Mouse (Mus musculus) brain, embryonic 18.5 days (tissue): ENCODE results near the gene Crybg3.
A peak's percentile ranks its signal among the peaks of the same experiment; 100 is the strongest.

Experiments
- DNase-seq: peaks from one replicate; pipeline ENCODE4 v3.0.0-alpha.2; 2012; ENCODE audit warnings: low read depth, low spot score

The Crybg3 gene

GRCm38 (mm10) chr16:59583515-59583914, 17.3 kb downstream of the Crybg3 start:
- no peak for DNase-seq

- DNase-seq, result no peak
Observed at GRCm38 (mm10) chr16:59579237-59579636, 21.5 kb downstream of the Crybg3 start.

- DNase-seq, result no peak
Observed at GRCm38 (mm10) chr16:59573961-59574360, 26.8 kb downstream of the Crybg3 start.

- DNase-seq, result no peak
Observed at GRCm38 (mm10) chr16:59572685-59573084, 28.1 kb downstream of the Crybg3 start.

- DNase-seq, result no peak
Observed at GRCm38 (mm10) chr16:59570807-59571206, 30.0 kb downstream of the Crybg3 start.

- no peak for DNase-seq
Observed at GRCm38 (mm10) chr16:59569837-59570236, 30.9 kb downstream of the Crybg3 start.

- DNase-seq, result no peak
Observed at GRCm38 (mm10) chr16:59567721-59568381, 32.9 kb downstream of the Crybg3 start.

- no peak for DNase-seq
Observed at GRCm38 (mm10) chr16:59566437-59566836, 34.3 kb downstream of the Crybg3 start.

GRCm38 (mm10) chr16:59565631-59566030, 35.1 kb downstream of the Crybg3 start:
- no peak for DNase-seq

GRCm38 (mm10) chr16:59564025-59564424, 36.8 kb downstream of the Crybg3 start:
- no peak for DNase-seq

- DNase-seq, result no peak
Observed at GRCm38 (mm10) chr16:59559300-59560200, 41.2 kb downstream of the Crybg3 start.

GRCm38 (mm10) chr16:59558916-59559299, 41.9 kb downstream of the Crybg3 start:
- no peak for DNase-seq

GRCm38 (mm10) chr16:59553490-59554161, 47.2 kb downstream of the Crybg3 start:
- DNase-seq, result no peak

- DNase-seq, result no peak
Observed at GRCm38 (mm10) chr16:59551507-59551906, 49.3 kb downstream of the Crybg3 start.

- no peak for DNase-seq
Observed at GRCm38 (mm10) chr16:59549631-59550030, 51.1 kb downstream of the Crybg3 start.

GRCm38 (mm10) chr16:59548582-59548947, 52.2 kb downstream of the Crybg3 start:
- no peak for DNase-seq

GRCm38 (mm10) chr16:59547887-59548581, 52.7 kb downstream of the Crybg3 start:
- peak; percentile 47 for DNase-seq

- DNase-seq, result peak; percentile 34
Observed at GRCm38 (mm10) chr16:59547466-59547865, 53.3 kb downstream of the Crybg3 start.

GRCm38 (mm10) chr16:59545360-59545759, 55.4 kb downstream of the Crybg3 start:
- DNase-seq, result no peak

GRCm38 (mm10) chr16:59541382-59541781, 59.4 kb downstream of the Crybg3 start:
- DNase-seq, result no peak

- no peak for DNase-seq
Observed at GRCm38 (mm10) chr16:59540944-59541343, 59.8 kb downstream of the Crybg3 start.

GRCm38 (mm10) chr16:59535673-59536072, 65.1 kb downstream of the Crybg3 start:
- DNase-seq, result no peak
